Mouse (Mus musculus) neural tube, embryonic 12.5 days (tissue): ENCODE measurements around the gene Rars2. TPM values are rescaled to one million over a fixed set of nuclear protein-coding genes. Genes with fewer than 3 reads are reported as not detected.

Source experiments
- ATAC-seq: fragments of 200-750 bp; cut with Nextera tagmentation; 2 replicates; pipeline ENCODE4 v1.8.0; 2017; ENCODE audit warnings: low read depth, mild to moderate bottlenecking, moderate TSS enrichment, moderate library complexity; ENCODE audit not compliant: low FRiP score
- H3K27ac ChIP-seq: fragments of 300-500 bp; sonication (generic); 2 replicates; pipeline ENCODE4 v1.5.1; 2016
- H3K27me3 ChIP-seq: fragments of 300-500 bp; sonication (generic); replicated peaks from 2 replicates; pipeline ENCODE4 v1.6.1; 2016; ENCODE audit warnings: mild to moderate bottlenecking
- H3K36me3 ChIP-seq: fragments of 300-500 bp; sonication (generic); 2 replicates; pipeline ENCODE4 v1.6.1; 2016; ENCODE audit warnings: mild to moderate bottlenecking
- H3K4me1 ChIP-seq: fragments of 300-500 bp; sonication (generic); 2 replicates; pipeline ENCODE4 v1.6.1; 2016
- H3K4me2 ChIP-seq: fragments of 300-500 bp; sonication (generic); replicated peaks from 2 replicates; pipeline ENCODE4 v1.6.1; 2016; ENCODE audit warnings: mild to moderate bottlenecking
- H3K4me3 ChIP-seq: fragments of 300-500 bp; sonication (generic); 2 replicates; pipeline ENCODE4 v1.5.1; 2016
- H3K9ac ChIP-seq: fragments of 300-500 bp; sonication (generic); 2 replicates; pipeline ENCODE4 v1.6.1; 2016; ENCODE audit warnings: mild to moderate bottlenecking
- H3K9me3 ChIP-seq: fragments of 300-500 bp; sonication (generic); 2 replicates; pipeline ENCODE4 v1.6.1; 2016; ENCODE audit warnings: mild to moderate bottlenecking
- WGBS: fragments of 180-500 bp; shearing (Covaris S2); methylation state at CpG from one replicate; pipeline ENCODE4 v1.1.7; 2016; 5-methylcytosine and 5-hydroxymethylcytosine counted together
- polyA plus RNA-seq: library from polyadenylated mRNA; unstranded; fragments of >200 nt; fragmentation: Nextera tagmentation; extraction: Ambion mirVana; gene quantifications from 2 replicates; pipeline ENCODE4 v1.2.1, GENCODE M21; 2016

The Rars2 gene
- polyA plus RNA-seq, 1 experiment from 2014 or later, result 63.5 TPM

- Histone ChIP-seq H3K4me1 (no peaks in the 10 kb centered on the region), H3K9ac (no peak overlapping the region), H3K36me3 (no peaks in the 10 kb centered on the region), H3K27me3 (no peaks in the 10 kb centered on the region), H3K4me3 (no peak overlapping the region), H3K27ac (no peak overlapping the region), H3K9me3 (no peaks in the 10 kb centered on the region; the same call in 1 of the 2 replicates), H3K4me2 (no peak overlapping the region)
- WGBS, result 72% methylated on average over 3 of the region's 3 CpGs
- no peak for ATAC-seq
These were observed 92.5 kb downstream of the Rars2 start for GRCm38 (mm10) chr4:34707248-34707647.

DNA sequence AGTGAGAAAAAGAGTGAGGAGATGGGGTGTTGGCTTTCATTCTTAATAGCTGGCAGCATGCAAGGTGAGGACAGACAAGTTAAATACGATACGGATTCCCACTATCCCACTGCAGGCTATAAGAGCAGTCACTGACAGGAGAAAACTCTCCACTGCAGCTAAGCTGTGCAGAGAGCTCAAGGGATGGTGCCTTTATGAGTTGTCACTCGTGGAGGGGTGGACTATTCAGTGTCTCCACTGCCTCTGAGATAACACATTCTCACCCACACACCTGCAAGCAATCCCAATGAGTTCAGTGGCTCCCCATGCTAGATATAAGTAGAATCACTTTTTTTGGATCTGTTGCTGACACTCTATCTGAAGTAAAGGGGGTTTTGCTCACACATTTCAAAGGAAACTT is 93.4 kb downstream of the Rars2 start:
- Histone ChIP-seq H3K4me3 (no peak overlapping the region), H3K9ac (no peak overlapping the region), H3K27me3 (no peaks in the 10 kb centered on the region), H3K9me3 (no peaks in the 10 kb centered on the region; the same call in 1 of the 2 replicates), H3K36me3 (no peaks in the 10 kb centered on the region), H3K4me1 (no peaks in the 10 kb centered on the region), H3K27ac (no peak overlapping the region), H3K4me2 (no peak overlapping the region)
- ATAC-seq, result no peak
- 77% methylated on average over 3 of the region's 3 CpGs for WGBS

Other genes with a start within 250 kb of the Rars2 start
- gene Akirin2, start 64.0 kb upstream of the Rars2 start, polyA plus RNA-seq, result 150 and 151 TPM in 2 replicates
- 92.7 and 101 TPM in 2 replicates for gene Orc3, start within 50 bp of the Rars2 start, polyA plus RNA-seq
- 49.7 and 50.5 TPM in 2 replicates for gene Slc35a1, start 72.5 kb downstream of the Rars2 start, polyA plus RNA-seq
- gene Cfap206, start 115.2 kb downstream of the Rars2 start, polyA plus RNA-seq, result 0.73 and 0.74 TPM in 2 replicates
- not detected in 2 replicates for gene Gm136, start 141.3 kb downstream of the Rars2 start, polyA plus RNA-seq
- 42.3 and 43.5 TPM in 2 replicates for gene Smim8, start 163.5 kb downstream of the Rars2 start, polyA plus RNA-seq